Mouse (Mus musculus): Measurements from ENCODE around the gene Slc25a25. TPM values are rescaled to one million over a fixed set of nuclear protein-coding genes. Genes with fewer than 3 reads are reported as not detected.
A peak's percentile ranks its signal among the peaks of the same experiment; 100 is the strongest.

Slc25a25 gene
- total RNA-seq, 2 experiments from 2014 or later: 65.2 to 79.1 TPM

DNA sequence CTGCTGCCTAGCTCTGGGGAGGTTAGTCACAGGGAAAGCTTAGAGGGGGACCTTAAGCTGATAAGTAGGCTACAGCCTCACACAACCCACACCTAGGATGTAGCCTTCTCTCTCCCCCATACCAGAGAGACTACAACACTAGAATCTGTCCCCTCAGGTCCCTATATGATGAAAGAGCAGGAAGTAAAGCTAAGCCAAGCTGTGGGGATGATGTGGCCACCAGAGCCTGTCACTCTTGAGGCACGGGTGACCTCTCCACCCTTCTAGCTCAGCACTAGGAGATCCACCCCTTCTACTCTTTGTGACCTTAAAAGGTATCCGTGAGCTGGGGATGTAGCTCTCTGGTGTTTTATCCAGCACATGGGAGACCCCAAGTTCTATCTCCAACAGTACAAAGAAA is 62.1 kb downstream of the Slc25a25 start:
- Histone ChIP-seq H3K4me3 (no peak overlapping the region), H3K27ac (no peak overlapping the region)
- DNase-seq (ENCODE audit: extremely low spot score in 1 of 2, low spot score in 2 of 2): no peak
- intact Hi-C loops (cut with DNase I): no loop called here
- TF ChIP-seq CTCF (IDR thresholded peaks at IDR 0.05): no peak

DNA sequence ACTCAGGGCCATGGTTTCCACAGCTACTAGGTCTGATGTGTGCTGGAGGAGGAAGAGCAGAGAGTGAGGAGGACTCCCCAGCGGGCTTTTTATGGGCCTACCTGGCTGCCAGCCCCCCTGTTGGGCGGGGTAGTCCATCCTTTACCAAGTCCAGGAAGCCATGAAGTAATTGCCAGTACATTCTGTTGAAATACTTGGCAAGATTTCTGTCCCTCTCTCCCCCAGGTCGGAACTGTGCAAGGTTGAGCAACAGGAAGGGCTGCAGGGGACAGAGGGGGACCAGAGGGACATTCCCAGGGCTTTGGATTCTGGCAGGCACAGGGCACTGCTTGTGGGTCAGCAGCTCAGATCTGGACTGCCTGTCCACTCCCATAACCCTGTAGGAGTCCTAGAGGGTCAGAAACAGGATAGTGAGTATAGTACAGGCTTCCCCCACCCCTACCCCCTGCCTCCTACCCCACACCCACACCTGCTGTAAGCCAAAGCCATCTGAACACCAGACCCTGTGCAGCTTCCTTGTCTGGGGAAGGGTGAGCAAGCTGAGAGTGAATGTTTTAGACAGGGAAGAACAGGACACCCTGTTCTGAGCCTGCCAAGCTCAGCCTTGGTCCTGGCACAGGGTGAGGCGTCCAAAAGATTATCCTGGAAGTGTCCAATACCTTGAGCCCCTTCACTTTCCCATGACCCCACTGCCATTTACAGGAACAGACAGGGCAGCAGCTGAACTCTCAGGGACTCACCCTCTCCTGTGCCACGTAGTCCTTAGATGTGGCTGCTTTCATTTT is 63.3 kb downstream of the Slc25a25 start, which contains the start of gene Lcn2:
Gene Lcn2 (minus strand): TSS at position 547 of the 785 bp plus-strand sequence.
- Histone ChIP-seq H3K4me3 (no peak within 1 kb of the TSS), H3K27ac (no peak within 1 kb of the TSS)
- no peak for TF ChIP-seq CTCF (IDR thresholded peaks at IDR 0.05)
- intact Hi-C loops (cut with DNase I): no loop called here
- no peak for DNase-seq (ENCODE audit: extremely low spot score in 1 of 2, low spot score in 2 of 2)

DNA sequence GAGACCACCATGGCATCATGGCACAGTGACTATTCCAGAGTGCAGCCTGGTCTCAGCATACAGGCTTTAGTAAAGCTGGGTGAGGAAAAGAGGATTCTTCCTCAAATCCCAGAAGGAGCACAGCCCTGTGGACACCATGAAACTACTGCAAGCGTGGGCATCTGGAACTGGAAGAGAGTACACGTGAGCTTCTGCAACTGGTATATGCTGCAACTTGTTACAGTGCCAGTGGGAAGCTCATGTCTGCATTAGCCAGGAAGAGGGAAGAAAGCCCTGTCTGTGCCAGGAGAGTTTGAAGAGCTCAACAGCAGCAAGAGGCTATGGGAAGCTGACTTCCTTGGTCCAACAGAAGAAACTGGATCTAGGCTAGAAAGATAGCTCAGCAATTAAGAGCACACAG is 68.6 kb downstream of the Slc25a25 start:
- peak overlapping the region; percentile 90; the same call in 1 of the 2 replicates for H3K27ac ChIP-seq
- H3K4me3 ChIP-seq: no peak overlapping the region
- no peak for DNase-seq (ENCODE audit: extremely low spot score in 1 of 2, low spot score in 2 of 2)
- TF ChIP-seq CTCF (IDR thresholded peaks at IDR 0.05): no peak
- intact Hi-C loops (cut with DNase I): no loop called here

DNA sequence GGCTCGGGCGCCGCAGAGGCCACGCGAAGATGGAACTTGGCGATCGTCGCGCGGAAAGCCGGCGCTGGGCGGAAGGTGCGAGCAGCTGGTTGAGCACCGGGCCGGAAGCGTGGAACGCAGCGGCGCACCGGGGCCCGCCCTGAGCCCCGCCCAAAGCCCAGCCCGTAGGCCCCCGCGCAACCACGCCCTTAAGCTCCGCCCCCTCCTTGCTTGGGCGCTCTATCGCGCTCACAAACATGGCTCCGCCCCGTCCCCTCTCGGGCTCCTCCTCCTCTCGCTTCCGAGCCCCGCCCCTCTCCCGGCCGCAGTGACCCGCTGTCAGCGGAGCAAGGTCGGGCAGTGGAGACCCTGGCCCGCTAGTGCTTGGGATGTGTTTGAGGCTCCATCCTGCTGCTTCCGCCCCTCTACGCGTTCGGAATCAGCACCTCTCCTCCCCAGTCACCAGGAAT is 69.4 kb downstream of the Slc25a25 start, which contains the start of gene 1110008P14Rik:
Gene 1110008P14Rik (minus strand): TSS at position 164 of the 449 bp plus-strand sequence.
- TF ChIP-seq CTCF (IDR thresholded peaks at IDR 0.05): no peak
- H3K27ac ChIP-seq: peak within 1 kb of the TSS; percentile 90
- peak within 1 kb of the TSS; percentile 88 for H3K4me3 ChIP-seq
- DNase-seq (ENCODE audit: extremely low spot score in 1 of 2, low spot score in 2 of 2): peak; percentile 93 to 94
- intact Hi-C loops (cut with DNase I): loop anchor here (2.0 kb wide), 1 partner anchor 19 kb away; no protein-coding TSS in a partner anchor

DNA sequence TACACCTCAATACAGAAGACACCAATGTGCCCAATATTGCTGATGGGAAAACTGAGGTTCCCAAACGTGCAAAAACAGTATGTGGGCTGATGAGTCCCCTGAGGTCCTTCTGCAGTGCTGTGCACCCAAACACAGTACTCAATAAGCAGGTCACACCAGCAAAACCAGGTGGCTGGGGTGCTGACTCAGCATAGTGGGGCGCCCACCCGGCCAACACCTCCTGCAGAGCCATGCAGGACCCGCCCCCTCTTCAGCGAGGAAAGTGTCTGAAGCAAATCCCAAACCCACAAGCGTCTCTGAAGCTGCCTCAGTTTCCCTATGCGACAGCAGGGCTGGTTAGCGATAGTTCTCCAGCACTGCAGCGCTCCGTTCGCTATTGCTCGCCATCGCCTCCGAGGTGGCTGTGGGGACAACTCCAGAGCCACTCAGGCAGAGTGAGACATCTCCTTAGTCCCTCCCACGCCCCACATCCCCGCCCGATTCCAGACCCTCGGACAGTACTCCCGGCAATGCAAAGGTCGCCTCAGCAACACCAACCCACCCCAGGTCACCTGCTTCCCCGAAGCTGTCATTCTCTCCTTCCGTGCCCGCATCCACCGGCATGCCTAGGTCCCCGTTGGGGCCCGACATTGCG is 70.0 kb downstream of the Slc25a25 start:
- no peak for TF ChIP-seq CTCF (IDR thresholded peaks at IDR 0.05)
- peak in 1 of 2 experiments; percentile 62 for DNase-seq (ENCODE audit: extremely low spot score in 1 of 2, low spot score in 2 of 2)
- intact Hi-C loops (cut with DNase I): loop anchor here (2.0 kb wide), 1 partner anchor 18 kb away; no protein-coding TSS in a partner anchor
- Histone ChIP-seq H3K27ac (peak overlapping the region; percentile 90), H3K4me3 (peak overlapping the region; percentile 88)

DNA sequence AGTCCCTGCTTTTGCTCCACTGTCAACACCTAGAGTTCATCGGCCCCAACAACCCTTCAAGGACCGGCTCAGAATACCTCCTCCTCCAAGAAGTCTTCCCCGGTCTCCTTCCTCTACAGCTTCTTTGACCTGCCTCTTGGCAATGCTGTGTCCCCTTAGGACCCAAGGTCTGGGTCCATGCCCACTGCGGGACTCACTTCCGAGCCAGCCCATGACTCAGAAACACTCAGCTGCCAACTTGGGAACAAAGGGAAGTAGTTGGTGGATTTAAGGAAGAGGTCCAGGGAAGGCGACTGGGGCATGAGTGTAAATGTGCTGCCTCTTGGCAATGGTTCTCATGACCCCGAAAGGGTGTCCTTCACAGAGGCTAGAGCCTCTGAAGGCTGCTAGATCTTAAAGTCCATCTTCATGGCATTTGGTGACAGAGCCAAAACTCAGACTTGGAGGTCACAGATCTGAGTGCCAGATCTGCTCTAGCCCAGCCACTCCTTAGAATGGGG is 71.2 kb downstream of the Slc25a25 start:
- Histone ChIP-seq H3K27ac (peak overlapping the region; percentile 90), H3K4me3 (peak overlapping the region; percentile 88)
- intact Hi-C loops (cut with DNase I): loop anchor here (2.0 kb wide), 1 partner anchor 17 kb away; no protein-coding TSS in a partner anchor
- no peak for TF ChIP-seq CTCF (IDR thresholded peaks at IDR 0.05)
- no peak for DNase-seq (ENCODE audit: extremely low spot score in 1 of 2, low spot score in 2 of 2)

DNA sequence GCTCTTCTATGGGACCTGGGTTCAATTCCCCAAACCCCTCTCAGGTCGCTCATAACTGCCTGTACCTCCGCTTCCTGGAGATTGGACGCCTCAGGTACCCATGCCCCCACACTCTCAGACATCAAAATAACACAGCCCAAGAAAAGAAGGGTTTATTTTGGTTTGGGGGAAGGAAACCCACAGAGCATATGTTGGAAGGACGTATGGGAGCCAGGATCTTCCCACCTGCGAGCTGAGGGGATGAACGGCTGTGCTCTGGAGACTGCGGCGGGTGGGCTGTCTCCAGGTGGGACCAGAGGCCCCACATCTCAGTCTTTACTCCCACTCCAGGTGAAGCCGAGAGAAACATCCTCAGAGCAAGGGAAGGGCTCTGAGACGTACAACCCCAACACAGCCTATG is 74.3 kb downstream of the Slc25a25 start:
- intact Hi-C loops (cut with DNase I): no loop called here
- DNase-seq (ENCODE audit: extremely low spot score in 1 of 2, low spot score in 2 of 2): no peak
- Histone ChIP-seq H3K27ac (peak overlapping the region; percentile 90), H3K4me3 (no peak overlapping the region)
- TF ChIP-seq CTCF (IDR thresholded peaks at IDR 0.05): no peak

DNA sequence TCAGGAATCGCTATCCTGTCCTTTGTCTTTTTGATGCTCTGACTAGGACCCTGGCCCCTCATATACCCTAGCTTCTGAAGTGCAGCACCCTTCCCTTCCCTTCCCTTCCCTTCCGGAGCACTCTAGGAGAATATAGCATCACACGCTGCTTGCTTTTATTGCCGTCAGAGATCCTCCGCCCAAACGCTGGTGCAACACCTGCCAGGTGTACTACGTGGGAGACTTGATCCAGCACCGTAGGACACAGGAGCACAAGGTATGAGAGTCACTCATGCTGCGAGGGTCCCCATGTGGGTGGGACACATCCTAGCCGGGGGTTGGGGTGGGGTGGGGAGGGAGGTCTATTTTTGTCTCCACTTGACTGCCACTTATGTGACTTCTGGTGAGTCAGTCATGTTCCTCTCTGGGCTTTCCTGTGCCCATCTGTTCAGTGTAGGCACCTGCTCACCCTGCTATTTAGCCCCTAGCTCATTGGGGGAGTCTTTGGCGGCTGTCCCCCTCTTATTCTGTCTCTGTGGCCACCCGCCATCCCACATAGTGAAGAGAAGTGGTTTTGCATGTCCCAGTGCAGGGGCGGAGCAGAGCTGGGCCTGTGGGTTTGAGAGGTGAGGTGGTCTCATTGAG is 75.8 kb downstream of the Slc25a25 start:
- intact Hi-C loops (cut with DNase I): loop anchor here (1.0 kb wide), 1 partner anchor 31 kb away; no protein-coding TSS in a partner anchor
- peak overlapping the region; percentile 90 for H3K27ac ChIP-seq
- DNase-seq (ENCODE audit: extremely low spot score in 1 of 2, low spot score in 2 of 2): peak in 1 of 2 experiments; percentile 55
- TF ChIP-seq CTCF (IDR thresholded peaks at IDR 0.05): no peak
- no peak overlapping the region for H3K4me3 ChIP-seq

DNA sequence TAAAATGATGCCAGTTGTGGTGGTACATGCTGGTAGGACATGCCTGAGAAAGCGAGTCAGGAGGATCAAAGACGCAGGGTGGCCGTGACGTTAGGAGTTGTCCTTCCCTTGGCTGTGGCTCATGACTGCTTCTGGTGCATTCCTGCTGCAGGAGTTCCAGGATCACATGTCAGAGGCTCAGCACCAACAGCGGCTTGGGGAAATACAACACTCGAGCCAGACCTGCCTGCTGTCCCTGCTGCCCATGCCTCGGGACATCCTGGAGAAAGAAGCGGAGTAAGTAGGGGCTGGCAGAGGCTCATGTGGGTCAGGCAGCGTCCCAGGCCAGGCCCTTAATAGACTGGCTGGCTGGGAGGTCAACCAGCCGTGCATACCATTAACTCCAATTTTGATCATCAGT is 77.1 kb downstream of the Slc25a25 start:
- intact Hi-C loops (cut with DNase I): no loop called here
- H3K27ac ChIP-seq: peak overlapping the region; percentile 90; the same call in 1 of the 2 replicates
- DNase-seq (ENCODE audit: extremely low spot score in 1 of 2, low spot score in 2 of 2): no peak
- TF ChIP-seq CTCF (IDR thresholded peaks at IDR 0.05): no peak
- H3K4me3 ChIP-seq: no peak overlapping the region

DNA sequence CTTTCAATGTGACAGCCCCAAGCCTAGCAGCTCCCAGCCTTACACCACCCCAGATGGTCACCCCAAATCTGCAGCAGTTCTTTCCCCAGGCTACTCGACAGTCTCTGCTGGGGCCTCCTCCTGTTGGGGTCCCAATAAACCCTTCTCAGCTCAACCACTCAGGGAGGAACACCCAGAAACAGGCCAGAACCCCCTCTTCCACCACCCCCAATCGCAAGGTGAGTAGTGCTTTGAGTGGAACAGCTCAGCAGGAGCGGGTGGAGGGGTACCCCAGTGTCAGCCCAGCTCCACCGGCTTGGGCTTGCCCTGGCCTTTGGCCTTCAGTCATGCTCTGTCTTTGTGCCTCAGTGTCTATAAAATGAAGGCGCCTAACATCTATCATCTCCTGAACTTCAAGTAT is 83.9 kb downstream of the Slc25a25 start:
- DNase-seq (ENCODE audit: extremely low spot score in 1 of 2, low spot score in 2 of 2): no peak
- intact Hi-C loops (cut with DNase I): no loop called here
- TF ChIP-seq CTCF (IDR thresholded peaks at IDR 0.05): no peak

More for the DNA sequence above, 83.9 kb downstream of the Slc25a25 start:
- Histone ChIP-seq H3K27ac (no peak overlapping the region), H3K4me3 (no peak overlapping the region)

Other genes starting within 250 kb of the Slc25a25 start
- gene Pomt1, start 214.9 kb downstream of the Slc25a25 start, total RNA-seq (2021): 10 to 100 TPM; 23.7 to 25.3 TPM
- gene Uck1, start 191.3 kb downstream of the Slc25a25 start, total RNA-seq (2021): 10 to 100 TPM; 45.9 to 47.1 TPM
- gene Golga2, start 164.1 kb downstream of the Slc25a25 start, total RNA-seq (2021): 10 to 100 TPM; 83.2 to 86.4 TPM
- 100 to 1,000 TPM; 186 to 193 TPM for gene Swi5, start 163.4 kb downstream of the Slc25a25 start, total RNA-seq (2021)
- 10 to 100 TPM; 89.7 to 90.1 TPM for gene Ciz1, start 99.1 kb downstream of the Slc25a25 start, total RNA-seq (2021)
- gene Dnm1, start 98.1 kb downstream of the Slc25a25 start, total RNA-seq (2021): 1,000 to 10,000 TPM; 1,259 to 1,310 TPM
- gene 1110008P14Rik, start 69.5 kb downstream of the Slc25a25 start, total RNA-seq (2021): 100 to 1,000 TPM; 341 to 349 TPM
- gene Lcn2, start 63.2 kb downstream of the Slc25a25 start, total RNA-seq (2021): 10 to 100 TPM in 1 of 2 experiments, under 1 TPM in 1; 0.44 to 19.4 TPM
- gene Ptges2, start 55.5 kb downstream of the Slc25a25 start, total RNA-seq (2021): 10 to 100 TPM; 47.2 to 47.8 TPM
- 1 to 10 TPM; 3.3 to 3.7 TPM for gene Naif1, start 988 bp downstream of the Slc25a25 start, total RNA-seq (2021)
- gene Fam102a, start 83.9 kb upstream of the Slc25a25 start, total RNA-seq (2021): 10 to 100 TPM; 61.1 to 64.8 TPM
- 10 to 100 TPM; 79.4 to 82.6 TPM for gene Dpm2, start 119.4 kb upstream of the Slc25a25 start, total RNA-seq (2021)
- 10 to 100 TPM; 10.1 to 14.1 TPM for gene Pip5kl1, start 123.4 kb upstream of the Slc25a25 start, total RNA-seq (2021)
- gene 9430097D07Rik, start 124.2 kb upstream of the Slc25a25 start, total RNA-seq (2021): 1 to 10 TPM in 1 of 2 experiments, under 1 TPM in 1; 0.75 to 1.1 TPM
- 10 to 100 TPM; 37.2 to 38.0 TPM for gene St6galnac4, start 135.7 kb upstream of the Slc25a25 start, total RNA-seq (2021)
- 100 to 1,000 TPM; 122 to 133 TPM for gene St6galnac6, start 148.3 kb upstream of the Slc25a25 start, total RNA-seq (2021)
- 100 to 1,000 TPM; 140 to 153 TPM for gene Ak1, start 170.3 kb upstream of the Slc25a25 start, total RNA-seq (2021)
- gene Eng, start 195.2 kb upstream of the Slc25a25 start, total RNA-seq (2021): 10 to 100 TPM; 22.2 to 23.0 TPM

Data from left cerebral cortex, adult 2 months (tissue).